Mouse (Mus musculus) cerebellum, postnatal 25 days (tissue): Measurements from ENCODE around the gene Dennd1a.
A peak's percentile ranks its signal among the peaks of the same experiment; 100 is the strongest.

Experiments used
- DNase-seq, 2 experiments: peaks; one replicate each; pipeline ENCODE4 v3.0.0; 2021; ENCODE audit warnings: mixed read lengths in 2 of 2

Gene Dennd1a

GRCm38 (mm10) chr2:37801687-37802086, 485.5 kb downstream of the Dennd1a start:
- DNase-seq = no peak

- DNase-seq = peak in 1 of 2 experiments; percentile 20
Observed at GRCm38 (mm10) chr2:37799137-37799536, 488.1 kb downstream of the Dennd1a start.

GRCm38 (mm10) chr2:37797046-37797445, 490.1 kb downstream of the Dennd1a start:
- DNase-seq = no peak

GRCm38 (mm10) chr2:37796021-37796420, 491.2 kb downstream of the Dennd1a start:
- DNase-seq = no peak

- DNase-seq = peak in 1 of 2 experiments; percentile 50
Observed at GRCm38 (mm10) chr2:37791340-37791739, 495.9 kb downstream of the Dennd1a start.

- peak; percentile 58 to 59 for DNase-seq
Observed at GRCm38 (mm10) chr2:37790738-37791137, 496.5 kb downstream of the Dennd1a start.

GRCm38 (mm10) chr2:37789995-37790394, 497.2 kb downstream of the Dennd1a start:
- DNase-seq = peak; percentile 52 to 61

GRCm38 (mm10) chr2:37789029-37789428, 498.2 kb downstream of the Dennd1a start:
- no peak for DNase-seq

GRCm38 (mm10) chr2:37788176-37788962, 498.8 kb downstream of the Dennd1a start:
- DNase-seq = peak; percentile 68 to 75

- DNase-seq = peak; percentile 54 to 65
Observed at GRCm38 (mm10) chr2:37786461-37786860, 500.7 kb downstream of the Dennd1a start.

GRCm38 (mm10) chr2:37784473-37784872, 502.7 kb downstream of the Dennd1a start:
- no peak for DNase-seq

GRCm38 (mm10) chr2:37782002-37782401, 505.2 kb downstream of the Dennd1a start:
- no peak for DNase-seq

GRCm38 (mm10) chr2:37781421-37781820, 505.8 kb downstream of the Dennd1a start:
- no peak for DNase-seq

GRCm38 (mm10) chr2:37780270-37780929, 506.8 kb downstream of the Dennd1a start:
- no peak for DNase-seq

- no peak for DNase-seq
Observed at GRCm38 (mm10) chr2:37777958-37778720, 509.1 kb downstream of the Dennd1a start.

GRCm38 (mm10) chr2:37776611-37777411, 510.4 kb downstream of the Dennd1a start:
- peak in 1 of 2 experiments; percentile 49 for DNase-seq

- no peak for DNase-seq
Observed at GRCm38 (mm10) chr2:37776016-37776415, 511.2 kb downstream of the Dennd1a start, which contains the start of gene Crb2. TSS of gene Crb2 (plus strand) at chr2:37776249.

GRCm38 (mm10) chr2:37774571-37774970, 512.6 kb downstream of the Dennd1a start:
- DNase-seq = peak; percentile 52 to 72

GRCm38 (mm10) chr2:37771618-37772285, 515.4 kb downstream of the Dennd1a start:
- peak; percentile 95 to 96 for DNase-seq

- no peak for DNase-seq
Observed at GRCm38 (mm10) chr2:37769793-37770192, 517.4 kb downstream of the Dennd1a start.

GRCm38 (mm10) chr2:37768903-37769302, 518.3 kb downstream of the Dennd1a start:
- no peak for DNase-seq

- DNase-seq = no peak
Observed at GRCm38 (mm10) chr2:37767739-37768138, 519.5 kb downstream of the Dennd1a start.
